Mouse (Mus musculus): ENCODE data around the gene Gm49321. TPM values are rescaled to one million over a fixed set of nuclear protein-coding genes. Genes with fewer than 3 reads are reported as not detected.

Gm49321 gene
- polyA plus RNA-seq, 1 experiment from 2014 or later, result 13.1 TPM

GRCm38 (mm10) chr12:73998128-73998456 is 60.6 kb downstream of the Gm49321 start:
- WGBS, result 45% methylated on average over 5 of the region's 5 CpGs
- H3K9ac ChIP-seq (replicated peaks; ENCODE audit: low read length), result peak overlapping the region; percentile 71; the same call in 1 of the 2 replicates
- 0 out of 2 replicates have a peak, but pooled peaks have one; percentile 9 for ATAC-seq (ENCODE audit: low FRiP score, low TSS enrichment)

GRCm38 (mm10) chr12:74002449-74002848 is 65.0 kb downstream of the Gm49321 start:
- peaks cover 17% of the 10 kb centered on the region for H3K27me3 ChIP-seq (ENCODE audit: insufficient read depth, low read length)
- no peaks in the 10 kb centered on the region for H3K9me3 ChIP-seq (ENCODE audit: low read length)
- no peak for ATAC-seq (ENCODE audit: low FRiP score, low TSS enrichment)
- no peak overlapping the region for H3K9ac ChIP-seq (replicated peaks; ENCODE audit: low read length)
- no peaks in the 10 kb centered on the region for H3K4me1 ChIP-seq (ENCODE audit: insufficient read depth, low read length)
- no peaks in the 10 kb centered on the region for H3K36me3 ChIP-seq (ENCODE audit: insufficient read depth, low read length)
- 81% methylated on average over 9 of the region's 9 CpGs for WGBS
- no peak overlapping the region for H3K4me3 ChIP-seq (ENCODE audit: low read length)
- no peak overlapping the region for H3K4me2 ChIP-seq (replicated peaks; ENCODE audit: low read depth, low read length)
- H3K27ac ChIP-seq (ENCODE audit: low read length), result no peak overlapping the region

More at GRCm38 (mm10) chr12:73998128-73998456, 60.6 kb downstream of the Gm49321 start:
- Histone ChIP-seq H3K9me3 (ENCODE audit: low read length) (no peaks in the 10 kb centered on the region), H3K36me3 (ENCODE audit: insufficient read depth, low read length) (no peaks in the 10 kb centered on the region), H3K4me2 (replicated peaks; ENCODE audit: low read depth, low read length) (peak overlapping the region; percentile 92), H3K27me3 (ENCODE audit: insufficient read depth, low read length) (peaks cover 32% of the 10 kb centered on the region), H3K4me1 (ENCODE audit: insufficient read depth, low read length) (no peaks in the 10 kb centered on the region), H3K4me3 (ENCODE audit: low read length) (peak overlapping the region; percentile 53), H3K27ac (ENCODE audit: low read length) (no peak overlapping the region)

- 23% methylated on average over 8 of the region's 8 CpGs for WGBS
- H3K9me3 ChIP-seq (ENCODE audit: low read length), result no peaks in the 10 kb centered on the region
- H3K4me2 ChIP-seq (replicated peaks; ENCODE audit: low read depth, low read length), result no peak overlapping the region
Observed at GRCm38 (mm10) chr12:74009448-74009911, 72.0 kb downstream of the Gm49321 start.

GRCm38 (mm10) chr12:74013739-74014138 is 76.3 kb downstream of the Gm49321 start:
- no peak overlapping the region for H3K9ac ChIP-seq (replicated peaks; ENCODE audit: low read length)

More at GRCm38 (mm10) chr12:74009448-74009911, 72.0 kb downstream of the Gm49321 start:
- Histone ChIP-seq H3K27me3 (ENCODE audit: insufficient read depth, low read length) (no peaks in the 10 kb centered on the region), H3K36me3 (ENCODE audit: insufficient read depth, low read length) (no peaks in the 10 kb centered on the region), H3K4me1 (ENCODE audit: insufficient read depth, low read length) (no peaks in the 10 kb centered on the region), H3K27ac (ENCODE audit: low read length) (no peak overlapping the region), H3K9ac (replicated peaks; ENCODE audit: low read length) (no peak overlapping the region), H3K4me3 (ENCODE audit: low read length) (no peak overlapping the region)
- ATAC-seq (ENCODE audit: low FRiP score, low TSS enrichment), result no peak; the same call in 1 of the 2 replicates

GRCm38 (mm10) chr12:74014739-74015270 is 77.4 kb downstream of the Gm49321 start:
- Histone ChIP-seq H3K9ac (replicated peaks; ENCODE audit: low read length) (no peak overlapping the region), H3K36me3 (ENCODE audit: insufficient read depth, low read length) (no peaks in the 10 kb centered on the region), H3K4me1 (ENCODE audit: insufficient read depth, low read length) (no peaks in the 10 kb centered on the region), H3K27me3 (ENCODE audit: insufficient read depth, low read length) (no peaks in the 10 kb centered on the region), H3K27ac (ENCODE audit: low read length) (no peak overlapping the region), H3K9me3 (ENCODE audit: low read length) (no peaks in the 10 kb centered on the region), H3K4me2 (replicated peaks; ENCODE audit: low read depth, low read length) (no peak overlapping the region), H3K4me3 (ENCODE audit: low read length) (no peak overlapping the region)
- no peak; the same call in 1 of the 2 replicates for ATAC-seq (ENCODE audit: low FRiP score, low TSS enrichment)
- WGBS, result 54% methylated on average over 7 of the region's 7 CpGs

More at GRCm38 (mm10) chr12:74013739-74014138, 76.3 kb downstream of the Gm49321 start:
- Histone ChIP-seq H3K4me1 (ENCODE audit: insufficient read depth, low read length) (no peaks in the 10 kb centered on the region), H3K4me3 (ENCODE audit: low read length) (no peak overlapping the region), H3K27me3 (ENCODE audit: insufficient read depth, low read length) (no peaks in the 10 kb centered on the region), H3K27ac (ENCODE audit: low read length) (no peak overlapping the region), H3K36me3 (ENCODE audit: insufficient read depth, low read length) (no peaks in the 10 kb centered on the region), H3K4me2 (replicated peaks; ENCODE audit: low read depth, low read length) (peak overlapping the region; percentile 16), H3K9me3 (ENCODE audit: low read length) (no peaks in the 10 kb centered on the region)
- WGBS, result 0% methylated on average over 6 of the region's 6 CpGs
- peak; percentile 88 for ATAC-seq (ENCODE audit: low FRiP score, low TSS enrichment)

GRCm38 (mm10) chr12:74015491-74015890 is 78.0 kb downstream of the Gm49321 start:
- Histone ChIP-seq H3K4me1 (ENCODE audit: insufficient read depth, low read length) (no peaks in the 10 kb centered on the region), H3K4me3 (ENCODE audit: low read length) (no peak overlapping the region), H3K27ac (ENCODE audit: low read length) (no peak overlapping the region), H3K9me3 (ENCODE audit: low read length) (no peaks in the 10 kb centered on the region), H3K9ac (replicated peaks; ENCODE audit: low read length) (no peak overlapping the region), H3K4me2 (replicated peaks; ENCODE audit: low read depth, low read length) (no peak overlapping the region), H3K36me3 (ENCODE audit: insufficient read depth, low read length) (no peaks in the 10 kb centered on the region), H3K27me3 (ENCODE audit: insufficient read depth, low read length) (no peaks in the 10 kb centered on the region)
- whole genome bisulfite sequencing, result 79% methylated on average over 5 of the region's 5 CpGs
- ATAC-seq (ENCODE audit: low FRiP score, low TSS enrichment), result no peak

Other genes with a start within 250 kb of the Gm49321 start
- gene Hif1a, start 36.3 kb upstream of the Gm49321 start, polyA plus RNA-seq (2015; fragmentation: Nextera tagmentation; extraction: Ambion mirVana), result 70.5 and 73.6 TPM in 2 replicates
- gene Snapc1, start 26.8 kb downstream of the Gm49321 start, polyA plus RNA-seq (2015; fragmentation: Nextera tagmentation; extraction: Ambion mirVana), result 22.3 and 22.8 TPM in 2 replicates
- gene Syt16, start 60.0 kb downstream of the Gm49321 start, polyA plus RNA-seq (2015; fragmentation: Nextera tagmentation; extraction: Ambion mirVana), result 1.1 and 1.4 TPM in 2 replicates

All from kidney, embryonic 16.5 days (tissue).